Mouse (Mus musculus) forebrain, embryonic 15.5 days (tissue): ENCODE results near the gene Prtn3. TPM values are rescaled to one million over a fixed set of nuclear protein-coding genes. Genes with fewer than 3 reads are reported as not detected.
A peak's percentile ranks its signal among the peaks of the same experiment; 100 is the strongest.
"Not testable (repeated sequence)": the region's sequence is repeated elsewhere in the genome, so short reads cannot be mapped to it uniquely, and the experiment has no call there.

Experiments used
- ATAC-seq: fragments of 200-750 bp; cut with Nextera tagmentation; replicated peaks from 2 replicates; pipeline ENCODE4 v1.8.0; 2017; ENCODE audit warnings: mild to moderate bottlenecking, moderate TSS enrichment, moderate library complexity
- H3K27ac ChIP-seq: fragments of 300-500 bp; sonication (generic); replicated peaks from 2 replicates; pipeline ENCODE4 v1.5.1; 2015; ENCODE audit warnings: mild to moderate bottlenecking, inconsistent platforms
- H3K27me3 ChIP-seq: fragments of 300-500 bp; sonication (generic); 2 replicates; pipeline ENCODE4 v1.6.1; 2015; ENCODE audit warnings: inconsistent platforms
- H3K36me3 ChIP-seq: fragments of 300-500 bp; sonication (generic); 2 replicates; pipeline ENCODE4 v1.6.1; 2015; ENCODE audit warnings: mild to moderate bottlenecking, inconsistent platforms
- H3K4me1 ChIP-seq: fragments of 300-500 bp; sonication (generic); 2 replicates; pipeline ENCODE4 v1.6.1; 2015; ENCODE audit warnings: inconsistent platforms
- H3K4me2 ChIP-seq: fragments of 300-500 bp; sonication (generic); replicated peaks from 2 replicates; pipeline ENCODE4 v1.6.1; 2015; ENCODE audit warnings: mild to moderate bottlenecking, inconsistent platforms
- H3K4me3 ChIP-seq: fragments of 300-500 bp; sonication (generic); 2 replicates; pipeline ENCODE4 v1.5.1; 2015; ENCODE audit warnings: mild to moderate bottlenecking, inconsistent platforms
- H3K9ac ChIP-seq: fragments of 300-500 bp; sonication (generic); replicated peaks from 2 replicates; pipeline ENCODE4 v1.6.1; 2015; ENCODE audit warnings: mild to moderate bottlenecking, inconsistent platforms
- H3K9me3 ChIP-seq: fragments of 300-500 bp; sonication (generic); 2 replicates; pipeline ENCODE4 v1.6.1; 2016; ENCODE audit warnings: inconsistent platforms
- WGBS: fragments of 180-500 bp; shearing (Covaris S2); methylation state at CpG from one replicate; pipeline ENCODE4 v1.1.7; 2015; ENCODE audit warnings: mixed read lengths; 5-methylcytosine and 5-hydroxymethylcytosine counted together
- polyA plus RNA-seq: library from polyadenylated mRNA; unstranded; fragments of >200 nt; fragmentation: Nextera tagmentation; extraction: Ambion mirVana; gene quantifications from 2 replicates; pipeline ENCODE4 v1.2.1, GENCODE M21; 2015

Gene Prtn3
- polyA plus RNA-seq, 1 experiment from 2014 or later: 13.5 TPM

- Histone ChIP-seq H3K4me1 (peaks cover 6% of the 10 kb centered on the region), H3K9ac (no peak overlapping the region), H3K27me3 (peaks cover 17% of the 10 kb centered on the region), H3K27ac (no peak overlapping the region), H3K36me3 (no peaks in the 10 kb centered on the region), H3K4me2 (no peak overlapping the region), H3K4me3 (no peak overlapping the region), H3K9me3 (no peaks in the 10 kb centered on the region)
- 0 out of 2 replicates have a peak, but pooled peaks have one; percentile 26 for ATAC-seq
- 12% methylated on average over 22 of the region's 22 CpGs for WGBS
Measured at GRCm38 (mm10) chr10:79883297-79884084, 9.2 kb downstream of the Prtn3 start.

GRCm38 (mm10) chr10:79884446-79884845 is 10.2 kb downstream of the Prtn3 start:
- no peaks in the 10 kb centered on the region for H3K9me3 ChIP-seq
- WGBS: 59% methylated on average over 4 of the region's 4 CpGs
- no peak overlapping the region for H3K27ac ChIP-seq
- H3K4me1 ChIP-seq: peaks cover 6% of the 10 kb centered on the region
- H3K9ac ChIP-seq: no peak overlapping the region
- no peak overlapping the region for H3K4me3 ChIP-seq
- ATAC-seq: no peak
- H3K36me3 ChIP-seq: no peaks in the 10 kb centered on the region
- H3K27me3 ChIP-seq: peaks cover 17% of the 10 kb centered on the region
- H3K4me2 ChIP-seq: no peak overlapping the region

GRCm38 (mm10) chr10:79884938-79885337 is 10.7 kb downstream of the Prtn3 start:
- not testable (repeated sequence) for H3K9me3 ChIP-seq, H3K36me3 ChIP-seq, H3K4me2 ChIP-seq, H3K27ac ChIP-seq, H3K4me1 ChIP-seq, H3K9ac ChIP-seq, ATAC-seq, H3K4me3 ChIP-seq
- WGBS: 85% methylated on average over 3 of the region's 3 CpGs
- H3K27me3 ChIP-seq: peaks cover 17% of the 10 kb centered on the region

- no peak within 1 kb of the TSS for H3K9ac ChIP-seq
- peaks cover 12% of the 10 kb centered on the region for H3K27me3 ChIP-seq
- ATAC-seq: no peak
- H3K4me1 ChIP-seq: peaks cover 6% of the 10 kb centered on the region
- no peaks in the 10 kb centered on the region for H3K9me3 ChIP-seq
- H3K4me2 ChIP-seq: no peak within 1 kb of the TSS
- H3K27ac ChIP-seq: no peak within 1 kb of the TSS
- H3K4me3 ChIP-seq: no peak within 1 kb of the TSS
- H3K36me3 ChIP-seq: no peaks in the 10 kb centered on the region
- 81% methylated on average over 6 of the region's 6 CpGs for WGBS
Measured at GRCm38 (mm10) chr10:79886054-79886453, 11.8 kb downstream of the Prtn3 start, which contains the start of gene Elane. Gene Elane, plus strand, starts transcription at chr10:79886247.

GRCm38 (mm10) chr10:79886611-79887010 is 12.3 kb downstream of the Prtn3 start:
- no peak overlapping the region for H3K4me3 ChIP-seq
- no peaks in the 10 kb centered on the region for H3K36me3 ChIP-seq
- no peak overlapping the region for H3K27ac ChIP-seq
- no peaks in the 10 kb centered on the region for H3K9me3 ChIP-seq
- no peak overlapping the region for H3K4me2 ChIP-seq
- no peak overlapping the region for H3K9ac ChIP-seq
- WGBS: 88% methylated on average over 8 of the region's 8 CpGs
- H3K27me3 ChIP-seq: peaks cover 9% of the 10 kb centered on the region
- ATAC-seq: no peak
- peaks cover 6% of the 10 kb centered on the region for H3K4me1 ChIP-seq

- H3K36me3 ChIP-seq: no peaks in the 10 kb centered on the region
- ATAC-seq: no peak
- H3K27ac ChIP-seq: no peak overlapping the region
- H3K4me3 ChIP-seq: no peak overlapping the region
- H3K4me1 ChIP-seq: no peaks in the 10 kb centered on the region
- no peaks in the 10 kb centered on the region for H3K9me3 ChIP-seq
- no peaks in the 10 kb centered on the region for H3K27me3 ChIP-seq
- 89% methylated on average over 2 of the region's 2 CpGs for WGBS
- H3K4me2 ChIP-seq: no peak overlapping the region
- H3K9ac ChIP-seq: no peak overlapping the region
Measured at GRCm38 (mm10) chr10:79889386-79889785, 15.1 kb downstream of the Prtn3 start.

- ATAC-seq: no peak
- Histone ChIP-seq H3K9me3 (no peaks in the 10 kb centered on the region), H3K4me3 (no peak within 1 kb of the TSS), H3K36me3 (peaks cover 5% of the 10 kb centered on the region; the same call in 1 of the 2 replicates), H3K27me3 (no peaks in the 10 kb centered on the region), H3K27ac (no peak within 1 kb of the TSS), H3K4me1 (no peaks in the 10 kb centered on the region), H3K4me2 (no peak within 1 kb of the TSS), H3K9ac (no peak within 1 kb of the TSS)
- WGBS: 42% methylated on average over 5 of the region's 5 CpGs
Measured at GRCm38 (mm10) chr10:79890670-79891069, 16.4 kb downstream of the Prtn3 start, which contains the start of gene Cfd. Gene Cfd, plus strand, starts transcription at chr10:79890853.

- not testable (repeated sequence) for H3K9me3 ChIP-seq, H3K9ac ChIP-seq, H3K27ac ChIP-seq, H3K27me3 ChIP-seq, H3K4me1 ChIP-seq, H3K4me2 ChIP-seq, H3K4me3 ChIP-seq
- peaks cover 13% of the 10 kb centered on the region; the same call in 1 of the 2 replicates for H3K36me3 ChIP-seq
- 42% methylated on average over 22 of the region's 22 CpGs for WGBS
- peak; percentile 69 for ATAC-seq
Measured at GRCm38 (mm10) chr10:79892451-79893118, 18.3 kb downstream of the Prtn3 start.

GRCm38 (mm10) chr10:79896306-79896705 is 22.0 kb downstream of the Prtn3 start:
- no peak for ATAC-seq
- Histone ChIP-seq H3K4me3 (no peak overlapping the region), H3K36me3 (peaks cover 13% of the 10 kb centered on the region), H3K9me3 (no peaks in the 10 kb centered on the region), H3K4me1 (peaks cover 6% of the 10 kb centered on the region), H3K27ac (no peak overlapping the region), H3K27me3 (no peaks in the 10 kb centered on the region), H3K9ac (no peak overlapping the region), H3K4me2 (no peak overlapping the region)
- 90% methylated on average over 16 of the region's 16 CpGs for WGBS

GRCm38 (mm10) chr10:79896814-79897213 is 22.5 kb downstream of the Prtn3 start:
- Histone ChIP-seq H3K36me3 (peaks cover 13% of the 10 kb centered on the region), H3K27ac (no peak overlapping the region), H3K9ac (no peak overlapping the region), H3K4me1 (peaks cover 7% of the 10 kb centered on the region), H3K4me3 (no peak overlapping the region), H3K9me3 (no peaks in the 10 kb centered on the region), H3K27me3 (no peaks in the 10 kb centered on the region), H3K4me2 (no peak overlapping the region)
- WGBS: 89% methylated on average over 13 of the region's 13 CpGs
- no peak for ATAC-seq

- Histone ChIP-seq H3K9ac (no peak overlapping the region), H3K36me3 (peaks cover 13% of the 10 kb centered on the region)
- WGBS: 51% methylated on average over 20 of the region's 20 CpGs
Measured at GRCm38 (mm10) chr10:79897316-79898245, 23.3 kb downstream of the Prtn3 start.

More at GRCm38 (mm10) chr10:79897316-79898245, 23.3 kb downstream of the Prtn3 start:
- ATAC-seq: no peak
- no peak overlapping the region for H3K4me3 ChIP-seq
- H3K27ac ChIP-seq: no peak overlapping the region
- no peak overlapping the region for H3K4me2 ChIP-seq
- H3K27me3 ChIP-seq: no peaks in the 10 kb centered on the region
- H3K9me3 ChIP-seq: no peaks in the 10 kb centered on the region
- peaks cover 7% of the 10 kb centered on the region for H3K4me1 ChIP-seq
